Mouse (Mus musculus): Measurements from ENCODE around the gene Oprd1. TPM values are rescaled to one million over a fixed set of nuclear protein-coding genes. Genes with fewer than 3 reads are reported as not detected.
A peak's percentile ranks its signal among the peaks of the same experiment; 100 is the strongest.

Oprd1 gene
- not detected in 2 replicates for polyA plus RNA-seq (2012; ENCODE audit: insufficient read depth, insufficient read length, missing spikeins)

- peak within 1 kb of the TSS; percentile 6; the same call in 1 of the 2 replicates for H3K4me3 ChIP-seq (ENCODE audit: insufficient read depth, low read length)
- H3K4me1 ChIP-seq (ENCODE audit: control insufficient read depth, insufficient read depth, low read length), result no peaks in the 10 kb centered on the region
- no peak for TF ChIP-seq CTCF (IDR thresholded peaks at IDR 0.05; ENCODE audit: low read depth, low read length)
- TF ChIP-seq POLR2A (IDR thresholded peaks at IDR 0.05; ENCODE audit: borderline replicate concordance, low read depth, low read length), result no peak
- H3K27ac ChIP-seq (ENCODE audit: insufficient read depth, low read depth, low read length), result no peak within 1 kb of the TSS
Observed at GRCm38 (mm10) chr4:132144080-132144841, at the start of gene Oprd1. TSS of gene Oprd1 (minus strand) at chr4:132144486.

GRCm38 (mm10) chr4:132187826-132188401, 43.6 kb upstream of the Oprd1 start:
- no peaks in the 10 kb centered on the region for H3K4me1 ChIP-seq (ENCODE audit: control insufficient read depth, insufficient read depth, low read length)
- H3K4me3 ChIP-seq (ENCODE audit: insufficient read depth, low read length), result no peak overlapping the region
- no peak overlapping the region for H3K27ac ChIP-seq (ENCODE audit: insufficient read depth, low read depth, low read length)
- TF ChIP-seq CTCF (IDR thresholded peaks at IDR 0.05; ENCODE audit: low read depth, low read length) (no peak), POLR2A (IDR thresholded peaks at IDR 0.05; ENCODE audit: borderline replicate concordance, low read depth, low read length) (no peak)

DNA sequence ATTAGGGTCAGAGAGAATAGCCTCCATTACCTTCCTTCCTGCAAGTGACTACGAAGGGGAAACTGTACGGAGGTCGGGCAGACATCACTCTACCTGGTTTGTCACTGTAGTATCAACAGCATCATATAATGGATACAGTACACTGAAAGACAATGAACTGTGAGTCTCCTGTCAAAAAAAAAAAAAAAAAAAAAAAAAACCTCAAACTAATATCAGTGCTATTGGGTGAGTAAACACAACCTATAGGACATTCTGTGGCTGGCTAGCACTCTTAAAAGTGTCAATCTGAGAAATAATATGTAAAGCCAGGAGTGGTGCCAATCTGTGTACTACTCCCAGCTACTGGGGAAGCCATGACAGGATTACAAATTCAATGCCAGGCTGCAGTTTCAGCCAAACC, 38.9 kb upstream of the Oprd1 start:
- Histone ChIP-seq H3K4me1 (ENCODE audit: control insufficient read depth, insufficient read depth, low read length) (peaks cover 2% of the 10 kb centered on the region; the same call in 1 of the 2 replicates), H3K4me3 (ENCODE audit: insufficient read depth, low read length) (no peak overlapping the region), H3K27ac (ENCODE audit: insufficient read depth, low read depth, low read length) (no peak overlapping the region)
- no peak for TF ChIP-seq CTCF (IDR thresholded peaks at IDR 0.05; ENCODE audit: low read depth, low read length)
- no peak for TF ChIP-seq POLR2A (IDR thresholded peaks at IDR 0.05; ENCODE audit: borderline replicate concordance, low read depth, low read length)

- peaks cover 2% of the 10 kb centered on the region; the same call in 1 of the 2 replicates for H3K4me1 ChIP-seq (ENCODE audit: control insufficient read depth, insufficient read depth, low read length)
- no peak overlapping the region for H3K27ac ChIP-seq (ENCODE audit: insufficient read depth, low read depth, low read length)
- TF ChIP-seq CTCF (IDR thresholded peaks at IDR 0.05; ENCODE audit: low read depth, low read length) (peak; percentile 22; the same call in 1 of the 2 replicates), POLR2A (IDR thresholded peaks at IDR 0.05; ENCODE audit: borderline replicate concordance, low read depth, low read length) (no peak)
- no peak overlapping the region for H3K4me3 ChIP-seq (ENCODE audit: insufficient read depth, low read length)
Observed at GRCm38 (mm10) chr4:132181721-132182658, 37.7 kb upstream of the Oprd1 start.

GRCm38 (mm10) chr4:132180710-132181109, 36.4 kb upstream of the Oprd1 start:
- Histone ChIP-seq H3K4me3 (ENCODE audit: insufficient read depth, low read length) (no peak overlapping the region), H3K27ac (ENCODE audit: insufficient read depth, low read depth, low read length) (no peak overlapping the region), H3K4me1 (ENCODE audit: control insufficient read depth, insufficient read depth, low read length) (peaks cover 2% of the 10 kb centered on the region; the same call in 1 of the 2 replicates)
- TF ChIP-seq POLR2A (IDR thresholded peaks at IDR 0.05; ENCODE audit: borderline replicate concordance, low read depth, low read length), result no peak
- peak; percentile 32; the same call in 1 of the 2 replicates for TF ChIP-seq CTCF (IDR thresholded peaks at IDR 0.05; ENCODE audit: low read depth, low read length)

GRCm38 (mm10) chr4:132178630-132179059, 34.4 kb upstream of the Oprd1 start:
- TF ChIP-seq POLR2A (IDR thresholded peaks at IDR 0.05; ENCODE audit: borderline replicate concordance, low read depth, low read length) (no peak), CTCF (IDR thresholded peaks at IDR 0.05; ENCODE audit: low read depth, low read length) (no peak)
- Histone ChIP-seq H3K4me3 (ENCODE audit: insufficient read depth, low read length) (no peak overlapping the region), H3K4me1 (ENCODE audit: control insufficient read depth, insufficient read depth, low read length) (peaks cover 2% of the 10 kb centered on the region; the same call in 1 of the 2 replicates), H3K27ac (ENCODE audit: insufficient read depth, low read depth, low read length) (no peak overlapping the region)

DNA sequence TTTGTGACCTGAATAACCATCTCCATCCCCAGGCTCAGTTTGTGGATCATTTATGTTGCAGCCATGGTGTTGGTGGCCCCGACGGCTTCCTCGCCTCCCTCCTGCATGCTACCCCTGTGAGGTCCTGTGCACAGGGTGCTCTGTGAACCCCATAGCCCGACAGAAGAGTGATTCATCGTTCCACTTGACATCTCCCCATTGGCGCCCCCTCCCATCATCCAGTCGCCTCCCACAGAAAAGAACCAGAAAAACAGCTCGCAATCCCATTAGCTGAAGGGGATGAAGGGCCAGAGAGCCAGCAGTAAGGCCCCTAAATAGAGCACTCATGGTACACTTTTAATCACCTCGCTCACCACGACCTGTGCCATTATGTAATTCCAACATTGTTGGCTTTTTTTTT, 32.2 kb upstream of the Oprd1 start:
- no peak for TF ChIP-seq CTCF (IDR thresholded peaks at IDR 0.05; ENCODE audit: low read depth, low read length)
- H3K4me1 ChIP-seq (ENCODE audit: control insufficient read depth, insufficient read depth, low read length), result peaks cover 2% of the 10 kb centered on the region; the same call in 1 of the 2 replicates
- H3K4me3 ChIP-seq (ENCODE audit: insufficient read depth, low read length), result no peak overlapping the region
- no peak overlapping the region for H3K27ac ChIP-seq (ENCODE audit: insufficient read depth, low read depth, low read length)

- Histone ChIP-seq H3K27ac (ENCODE audit: insufficient read depth, low read depth, low read length) (no peak overlapping the region), H3K4me3 (ENCODE audit: insufficient read depth, low read length) (0 out of 2 replicates have a peak overlapping the region, but pooled peaks have one; percentile 20), H3K4me1 (ENCODE audit: control insufficient read depth, insufficient read depth, low read length) (peaks cover 25% of the 10 kb centered on the region)
- no peak for TF ChIP-seq POLR2A (IDR thresholded peaks at IDR 0.05; ENCODE audit: borderline replicate concordance, low read depth, low read length)
- TF ChIP-seq CTCF (IDR thresholded peaks at IDR 0.05; ENCODE audit: low read depth, low read length), result no peak
Observed at GRCm38 (mm10) chr4:132170891-132171290, 26.6 kb upstream of the Oprd1 start.

GRCm38 (mm10) chr4:132169761-132170160, 25.5 kb upstream of the Oprd1 start:
- TF ChIP-seq CTCF (IDR thresholded peaks at IDR 0.05; ENCODE audit: low read depth, low read length) (no peak), POLR2A (IDR thresholded peaks at IDR 0.05; ENCODE audit: borderline replicate concordance, low read depth, low read length) (no peak)
- H3K27ac ChIP-seq (ENCODE audit: insufficient read depth, low read depth, low read length), result no peak overlapping the region
- H3K4me3 ChIP-seq (ENCODE audit: insufficient read depth, low read length), result no peak overlapping the region
- peaks cover 27% of the 10 kb centered on the region for H3K4me1 ChIP-seq (ENCODE audit: control insufficient read depth, insufficient read depth, low read length)
